Mouse (Mus musculus) heart, embryonic 11.5 days (tissue): ENCODE measurements around the gene Znfx1. TPM values are rescaled to one million over a fixed set of nuclear protein-coding genes. Genes with fewer than 3 reads are reported as not detected.
"Not testable (repeated sequence)": the region's sequence is repeated elsewhere in the genome, so short reads cannot be mapped to it uniquely, and the experiment has no call there.

ENCODE experiments used
- ATAC-seq: fragments of 200-750 bp; cut with Nextera tagmentation; replicated peaks from 2 replicates; pipeline ENCODE4 v1.8.0; 2017; ENCODE audit warnings: moderate library complexity; ENCODE audit not compliant: insufficient number of reproducible peaks, low FRiP score, low TSS enrichment
- H3K27ac ChIP-seq: fragments of 300-500 bp; sonication (generic); 2 replicates; pipeline ENCODE4 v1.5.1; 2014; ENCODE audit warnings: mild to moderate bottlenecking, low read depth, low read length
- H3K27me3 ChIP-seq: fragments of 300-500 bp; sonication (generic); 2 replicates; pipeline ENCODE4 v1.6.1; 2014; ENCODE audit warnings: mild to moderate bottlenecking, low read length, mixed read lengths; ENCODE audit not compliant: control insufficient read depth, insufficient read depth
- H3K36me3 ChIP-seq: fragments of 300-500 bp; sonication (generic); 2 replicates; pipeline ENCODE4 v1.6.1; 2014; ENCODE audit warnings: mild to moderate bottlenecking, low read length, moderate library complexity, mixed read lengths; ENCODE audit not compliant: control insufficient read depth, insufficient read depth
- H3K4me1 ChIP-seq: fragments of 300-500 bp; sonication (generic); 2 replicates; pipeline ENCODE4 v1.6.1; 2014; ENCODE audit warnings: low read length; ENCODE audit not compliant: control insufficient read depth, insufficient read depth
- H3K4me2 ChIP-seq: fragments of 300-500 bp; sonication (generic); 2 replicates; pipeline ENCODE4 v1.6.1; 2014; ENCODE audit warnings: mild to moderate bottlenecking, moderate library complexity
- H3K4me3 ChIP-seq: fragments of 300-500 bp; sonication (generic); 2 replicates; pipeline ENCODE4 v1.5.1; 2014; ENCODE audit warnings: low read depth, low read length
- H3K9ac ChIP-seq: fragments of 300-500 bp; sonication (generic); 2 replicates; pipeline ENCODE4 v1.6.1; 2014; ENCODE audit warnings: mild to moderate bottlenecking, low read depth, low read length, moderate library complexity
- H3K9me3 ChIP-seq: fragments of 300-500 bp; sonication (generic); replicated peaks from 2 replicates; pipeline ENCODE4 v1.6.1; 2016; ENCODE audit warnings: low read length; ENCODE audit not compliant: control insufficient read depth
- WGBS: fragments of 180-500 bp; shearing (Covaris S2); extraction: QIAGEN DNeasy Blood & Tissue Kit; methylation state at CpG from one replicate; pipeline ENCODE4 v1.1.7; 2014; ENCODE audit not compliant: insufficient replicate concordance; 5-methylcytosine and 5-hydroxymethylcytosine counted together
- polyA plus RNA-seq: library from polyadenylated mRNA; unstranded; fragments of >200 nt; fragmentation: Nextera tagmentation; extraction: Ambion mirVana; gene quantifications from 2 replicates; pipeline ENCODE4 v1.2.1, GENCODE M21; 2014

The Znfx1 gene
- polyA plus RNA-seq, 1 experiment from 2014 or later = 6.7 TPM

DNA sequence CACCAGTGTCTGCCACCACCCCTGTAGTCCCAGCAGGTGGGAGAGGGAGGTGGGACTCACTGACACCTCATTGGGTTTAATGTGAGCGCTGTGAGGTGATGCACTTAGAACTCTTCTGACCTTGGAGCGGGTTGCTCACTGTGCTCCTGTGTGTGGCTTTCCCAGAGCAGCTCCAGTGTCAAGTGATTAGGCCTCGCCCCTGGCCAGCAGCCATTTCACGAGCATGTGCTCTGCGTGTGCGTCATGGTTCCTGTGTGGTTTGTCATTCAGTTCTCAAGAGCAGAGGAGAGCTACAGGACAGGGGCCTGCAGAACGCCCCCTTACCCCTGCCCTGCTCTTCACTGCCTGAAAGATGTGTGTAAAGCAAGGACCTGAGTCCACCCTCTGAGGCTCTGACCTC, 34.3 kb downstream of the Znfx1 start:
- no peak for ATAC-seq
- no peaks in the 10 kb centered on the region for H3K9me3 ChIP-seq
- no peaks in the 10 kb centered on the region for H3K4me1 ChIP-seq
- no peak overlapping the region for H3K4me3 ChIP-seq
- no peak overlapping the region for H3K4me2 ChIP-seq
- H3K27ac ChIP-seq = no peak overlapping the region
- WGBS = 90% methylated on average over 7 of the region's 7 CpGs
- no peak overlapping the region for H3K9ac ChIP-seq
- no peaks in the 10 kb centered on the region for H3K27me3 ChIP-seq
- peaks cover 60% of the 10 kb centered on the region for H3K36me3 ChIP-seq

GRCm38 (mm10) chr2:167019396-167019795, 43.4 kb downstream of the Znfx1 start:
- H3K4me3 ChIP-seq = no peak overlapping the region
- no peaks in the 10 kb centered on the region for H3K27me3 ChIP-seq
- no peak overlapping the region for H3K4me2 ChIP-seq
- WGBS = 95% methylated on average over 10 of the region's 10 CpGs
- H3K9ac ChIP-seq = no peak overlapping the region
- peaks cover 10% of the 10 kb centered on the region; the same call in 1 of the 2 replicates for H3K4me1 ChIP-seq
- no peak for ATAC-seq
- H3K9me3 ChIP-seq = no peaks in the 10 kb centered on the region
- peaks cover 40% of the 10 kb centered on the region for H3K36me3 ChIP-seq
- no peak overlapping the region for H3K27ac ChIP-seq

DNA sequence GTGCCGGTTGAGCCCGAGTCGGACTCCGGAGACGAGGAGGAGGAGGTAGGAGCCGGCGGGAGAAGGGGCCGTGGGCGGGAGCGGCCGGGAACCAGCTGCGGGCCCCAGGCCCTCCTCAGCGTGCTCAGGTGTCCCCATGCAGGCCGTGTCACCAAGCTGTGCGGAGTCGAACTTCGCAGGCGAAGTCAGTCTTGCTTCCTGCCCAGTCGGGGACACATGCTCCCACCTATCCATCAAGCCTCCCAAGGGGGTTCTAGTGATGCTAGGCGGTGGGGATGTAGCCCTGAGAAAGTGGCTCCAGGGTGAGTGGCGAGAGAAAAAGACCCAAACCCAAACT, 47.5 kb downstream of the Znfx1 start:
- Histone ChIP-seq H3K4me2 (peak overlapping the region; percentile 95), H3K27ac (peak overlapping the region; percentile 30; the same call in 1 of the 2 replicates)

DNA sequence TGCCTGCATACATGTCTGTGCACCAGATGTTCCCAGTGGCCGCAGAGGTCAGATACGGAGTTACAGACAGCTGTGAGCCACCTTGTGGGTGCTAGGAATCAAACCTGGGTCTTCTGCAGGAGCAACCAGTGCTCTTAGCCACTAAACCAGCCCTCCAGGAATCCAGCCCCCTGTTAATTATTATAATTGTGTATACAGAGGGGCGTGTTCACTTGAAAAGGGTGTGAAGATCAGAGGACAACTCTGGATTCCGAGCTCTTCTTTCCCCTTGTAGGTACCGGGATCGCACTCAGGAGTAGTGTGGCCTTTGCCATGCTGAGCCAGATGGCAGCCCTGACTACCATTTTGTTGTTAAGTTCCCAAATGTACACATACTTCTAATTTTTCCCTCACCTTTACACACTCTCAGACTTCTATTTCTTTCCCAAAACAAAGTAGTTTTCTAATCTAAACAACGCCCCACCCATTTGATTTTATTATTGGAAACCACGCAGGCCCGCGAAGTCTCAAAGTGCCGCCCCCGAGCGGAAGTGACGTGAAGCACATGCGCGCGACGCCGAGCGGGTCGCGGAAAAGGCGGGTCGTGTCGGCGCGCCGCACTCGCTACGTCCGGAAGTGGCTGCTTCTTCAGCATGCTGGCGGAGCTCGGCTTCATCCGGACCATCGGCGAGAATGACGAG, 48.0 kb downstream of the Znfx1 start, which contains the start of gene Ddx27:
Gene Ddx27, plus strand, starts transcription at position 492 of the 680 bp plus-strand sequence.
- H3K27ac ChIP-seq = peak within 1 kb of the TSS; percentile 55
- 2% methylated on average over 37 of the region's 37 CpGs for WGBS
- peak within 1 kb of the TSS; percentile 88 for H3K9ac ChIP-seq
- peak within 1 kb of the TSS; percentile 95 for H3K4me2 ChIP-seq
- H3K36me3 ChIP-seq = peaks cover 11% of the 10 kb centered on the region
- peak within 1 kb of the TSS; percentile 91 for H3K4me3 ChIP-seq
- H3K9me3 ChIP-seq = no peaks in the 10 kb centered on the region
- H3K27me3 ChIP-seq = no peaks in the 10 kb centered on the region
- peaks cover 10% of the 10 kb centered on the region; the same call in 1 of the 2 replicates for H3K4me1 ChIP-seq
- ATAC-seq = peak; percentile 53; the same call in 1 of the 2 replicates

More for the DNA sequence above, 47.5 kb downstream of the Znfx1 start:
- H3K4me3 ChIP-seq = peak overlapping the region; percentile 91
- peaks cover 16% of the 10 kb centered on the region for H3K36me3 ChIP-seq
- no peaks in the 10 kb centered on the region for H3K9me3 ChIP-seq
- H3K9ac ChIP-seq = peak overlapping the region; percentile 88
- peaks cover 10% of the 10 kb centered on the region; the same call in 1 of the 2 replicates for H3K4me1 ChIP-seq
- peak; percentile 56 for ATAC-seq
- under 1% methylated on average over 21 of the region's 21 CpGs for WGBS
- no peaks in the 10 kb centered on the region for H3K27me3 ChIP-seq

DNA sequence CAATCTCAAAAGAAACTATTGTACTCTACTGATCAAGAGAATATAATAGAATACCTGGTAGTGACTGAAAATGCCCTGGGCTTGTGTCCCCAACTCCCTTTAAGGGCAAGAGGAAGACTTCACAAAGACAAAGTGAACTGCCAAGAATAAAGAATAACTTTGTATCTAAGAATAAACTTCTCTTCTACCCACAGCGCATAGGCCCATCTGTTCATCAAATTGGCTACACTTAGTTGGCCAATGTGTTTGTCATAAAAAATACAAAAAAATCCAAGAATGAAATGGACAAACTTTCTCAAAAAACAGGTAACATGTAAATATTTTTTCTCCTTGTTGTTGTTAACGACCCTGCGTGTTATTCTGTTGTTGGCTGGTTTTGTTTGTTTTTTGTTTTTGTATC, 52.3 kb downstream of the Znfx1 start:
- Histone ChIP-seq H3K4me2 (no peak overlapping the region), H3K4me3 (no peak overlapping the region), H3K9me3 (no peaks in the 10 kb centered on the region), H3K4me1 (no peaks in the 10 kb centered on the region), H3K36me3 (no peaks in the 10 kb centered on the region), H3K27me3 (no peaks in the 10 kb centered on the region), H3K9ac (no peak overlapping the region), H3K27ac (no peak overlapping the region)
- 82% methylated on average over 3 of the region's 3 CpGs for WGBS
- ATAC-seq = no peak

GRCm38 (mm10) chr2:167009483-167009882, 53.3 kb downstream of the Znfx1 start:
- Histone ChIP-seq H3K4me1 (no peaks in the 10 kb centered on the region), H3K4me3 (no peak overlapping the region), H3K9me3 (no peaks in the 10 kb centered on the region), H3K36me3 (no peaks in the 10 kb centered on the region), H3K27ac (no peak overlapping the region), H3K9ac (no peak overlapping the region), H3K27me3 (no peaks in the 10 kb centered on the region), H3K4me2 (no peak overlapping the region)
- WGBS = 44% methylated on average over 4 of the region's 4 CpGs
- ATAC-seq = no peak

DNA sequence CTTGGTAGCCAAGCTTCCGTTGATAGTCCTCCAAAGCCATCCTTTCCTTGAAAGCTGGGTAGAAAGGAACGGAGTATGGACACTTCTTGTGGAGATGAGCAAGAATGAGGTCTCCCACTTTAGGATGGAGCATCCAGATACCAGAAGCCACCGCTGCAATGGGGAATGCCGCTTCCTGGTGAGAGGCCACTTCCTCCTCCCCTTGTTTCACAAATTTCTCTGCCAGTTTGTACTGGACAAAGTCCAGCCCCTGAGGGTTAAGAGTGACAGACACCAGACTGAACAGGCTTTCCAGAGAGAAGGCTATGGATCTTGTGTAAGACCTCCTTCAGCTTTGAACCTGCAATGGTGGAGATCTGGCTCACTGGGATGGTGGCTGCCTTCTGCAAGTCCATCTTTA, 55.2 kb downstream of the Znfx1 start:
- H3K4me2 ChIP-seq, H3K9me3 ChIP-seq, H3K9ac ChIP-seq, H3K4me1 ChIP-seq, ATAC-seq, H3K27me3 ChIP-seq, H3K4me3 ChIP-seq, H3K36me3 ChIP-seq, H3K27ac ChIP-seq: not testable (repeated sequence)
- WGBS = 74% methylated on average over 4 of the region's 4 CpGs

DNA sequence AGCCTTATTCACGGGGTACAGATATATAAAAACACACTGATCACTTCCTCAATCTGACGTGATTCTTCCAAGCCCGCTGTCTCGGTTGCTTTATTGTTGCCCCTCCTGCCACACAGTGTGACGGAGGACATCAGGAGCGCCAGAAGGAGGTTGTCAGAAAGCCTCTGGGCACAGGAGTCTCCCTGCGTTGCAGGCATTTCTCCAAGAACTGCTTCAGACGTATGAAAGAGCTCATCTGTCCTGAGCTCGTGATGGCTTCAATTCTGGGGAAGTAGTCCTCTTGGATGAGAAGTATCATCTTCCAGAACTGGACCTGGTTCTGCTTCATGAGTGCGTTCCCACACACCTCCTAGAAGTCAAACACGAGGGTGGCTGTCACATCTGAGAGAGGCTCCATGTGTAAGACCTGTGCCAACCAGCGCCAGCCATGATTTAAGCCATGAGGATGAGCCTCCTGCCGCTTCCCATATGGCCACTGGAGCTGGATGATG, 55.8 kb downstream of the Znfx1 start:
- no peaks in the 10 kb centered on the region for H3K9me3 ChIP-seq
- H3K27me3 ChIP-seq = no peaks in the 10 kb centered on the region
- 76% methylated on average over 13 of the region's 13 CpGs for WGBS
- H3K9ac ChIP-seq = no peak overlapping the region
- H3K27ac ChIP-seq = no peak overlapping the region
- ATAC-seq = no peak
- no peaks in the 10 kb centered on the region for H3K4me1 ChIP-seq
- no peaks in the 10 kb centered on the region for H3K36me3 ChIP-seq
- H3K4me2 ChIP-seq = no peak overlapping the region
- no peak overlapping the region for H3K4me3 ChIP-seq

GRCm38 (mm10) chr2:167006355-167006754, 56.5 kb downstream of the Znfx1 start:
- no peaks in the 10 kb centered on the region for H3K4me1 ChIP-seq
- no peak for ATAC-seq
- WGBS = 84% methylated on average over 2 of the region's 2 CpGs
- no peaks in the 10 kb centered on the region for H3K36me3 ChIP-seq
- H3K9ac ChIP-seq = no peak overlapping the region
- no peaks in the 10 kb centered on the region for H3K9me3 ChIP-seq
- no peak overlapping the region for H3K4me3 ChIP-seq
- H3K27me3 ChIP-seq = no peaks in the 10 kb centered on the region
- no peak overlapping the region for H3K27ac ChIP-seq
- no peak overlapping the region for H3K4me2 ChIP-seq
